Comparison of ENCODE assay signal across 16 mouse cellular contexts in genomic region chr4:33580491-33580890, GRCm38 (mm10).
"Had no signal": no experiment of that assay in that cellular context is flagged by ENCODE, and none has a peak within 500 bp of the region (broad histone marks: within the 10 kb centered on the region; RNA-seq: fewer than 3 reads in every experiment).

No protein-coding gene starts in this region.

- ATAC-seq: midbrain, embryonic 16.5 days had no signal

- H3K36me3 ChIP-seq: midbrain, embryonic 12.5 days; neural tube, embryonic 13.5 days; neural tube, embryonic 15.5 days had no signal

- H3K4me3 ChIP-seq: midbrain, embryonic 12.5 days; myocyte; neural tube, embryonic 13.5 days; neural tube, embryonic 15.5 days had no signal

- DNase-seq: lung, adult 18-20 months; lung, embryonic 14.5 days; midbrain, embryonic 14.5 days; retina, postnatal 1 day; right cerebral cortex, adult 18-20 months; right cerebral cortex, postnatal 25 days; right cerebral cortex, postnatal 4 days; spleen, adult 18-20 months; thymus, adult 18-20 months; thymus, postnatal 14 days; thymus, postnatal 36 days had no signal

- H3K27me3 ChIP-seq: midbrain, embryonic 12.5 days; neural tube, embryonic 13.5 days; neural tube, embryonic 15.5 days had no signal

- H3K4me2 ChIP-seq: lung, embryonic 14.5 days; midbrain, embryonic 12.5 days; neural tube, embryonic 13.5 days; neural tube, embryonic 15.5 days had no signal

- H3K27ac ChIP-seq: midbrain, embryonic 12.5 days; neural tube, embryonic 13.5 days; neural tube, embryonic 15.5 days had no signal

- H3K4me1 ChIP-seq: midbrain, embryonic 12.5 days had no signal

- H3K9ac ChIP-seq: lung, embryonic 14.5 days; midbrain, embryonic 12.5 days; neural tube, embryonic 13.5 days; neural tube, embryonic 15.5 days had no signal
